Mouse (Mus musculus): Measurements from ENCODE around the gene Smagp. TPM values are rescaled to one million over a fixed set of nuclear protein-coding genes. Genes with fewer than 3 reads are reported as not detected.

Gene Smagp
- polyA plus RNA-seq, 1 experiment from 2014 or later, result 3.0 TPM

GRCm38 (mm10) chr15:100580108-100580507 is 56.6 kb downstream of the Smagp start:
- Histone ChIP-seq H3K27me3 (replicated peaks) (no peaks in the 10 kb centered on the region), H3K9ac (replicated peaks) (no peak overlapping the region), H3K36me3 (peaks cover 61% of the 10 kb centered on the region), H3K4me1 (no peaks in the 10 kb centered on the region), H3K9me3 (replicated peaks) (no peaks in the 10 kb centered on the region), H3K27ac (replicated peaks) (no peak overlapping the region), H3K4me2 (no peak overlapping the region), H3K4me3 (replicated peaks) (no peak overlapping the region)
- 92% methylated on average over 10 of the region's 10 CpGs for WGBS
- no peak for ATAC-seq (ENCODE audit: low FRiP score)

- Histone ChIP-seq H3K4me1 (peaks cover 8% of the 10 kb centered on the region; the same call in 1 of the 2 replicates), H3K4me3 (replicated peaks) (no peak overlapping the region), H3K4me2 (no peak overlapping the region), H3K27ac (replicated peaks) (no peak overlapping the region), H3K9me3 (replicated peaks) (no peaks in the 10 kb centered on the region), H3K9ac (replicated peaks) (no peak overlapping the region), H3K27me3 (replicated peaks) (no peaks in the 10 kb centered on the region), H3K36me3 (peaks cover 50% of the 10 kb centered on the region)
- 90% methylated on average over 16 of the region's 16 CpGs for WGBS
- no peak for ATAC-seq (ENCODE audit: low FRiP score)
Measured at GRCm38 (mm10) chr15:100577972-100578371, 58.8 kb downstream of the Smagp start.

- ATAC-seq (ENCODE audit: low FRiP score), result no peak
- Histone ChIP-seq H3K27ac (replicated peaks) (no peak overlapping the region), H3K9me3 (replicated peaks) (no peaks in the 10 kb centered on the region), H3K36me3 (peaks cover 44% of the 10 kb centered on the region), H3K4me3 (replicated peaks) (no peak overlapping the region), H3K9ac (replicated peaks) (no peak overlapping the region), H3K4me2 (no peak overlapping the region), H3K4me1 (peaks cover 8% of the 10 kb centered on the region; the same call in 1 of the 2 replicates), H3K27me3 (replicated peaks) (no peaks in the 10 kb centered on the region)
- WGBS, result 90% methylated on average over 6 of the region's 6 CpGs
Measured at GRCm38 (mm10) chr15:100576810-100577209, 59.9 kb downstream of the Smagp start.

- H3K4me2 ChIP-seq, result no peak overlapping the region
- no peak for ATAC-seq (ENCODE audit: low FRiP score)
- no peak overlapping the region for H3K27ac ChIP-seq (replicated peaks)
- no peaks in the 10 kb centered on the region for H3K27me3 ChIP-seq (replicated peaks)
- H3K9ac ChIP-seq (replicated peaks), result no peak overlapping the region
- no peaks in the 10 kb centered on the region for H3K9me3 ChIP-seq (replicated peaks)
- peaks cover 8% of the 10 kb centered on the region; the same call in 1 of the 2 replicates for H3K4me1 ChIP-seq
- WGBS, result 88% methylated on average over 6 of the region's 6 CpGs
- no peak overlapping the region for H3K4me3 ChIP-seq (replicated peaks)
- H3K36me3 ChIP-seq, result peaks cover 44% of the 10 kb centered on the region
Measured at GRCm38 (mm10) chr15:100576392-100576791, 60.3 kb downstream of the Smagp start.

- Histone ChIP-seq H3K4me3 (replicated peaks) (no peak overlapping the region), H3K36me3 (peaks cover 35% of the 10 kb centered on the region), H3K4me1 (peaks cover 8% of the 10 kb centered on the region; the same call in 1 of the 2 replicates), H3K4me2 (no peak overlapping the region), H3K27me3 (replicated peaks) (no peaks in the 10 kb centered on the region), H3K9ac (replicated peaks) (no peak overlapping the region), H3K9me3 (replicated peaks) (no peaks in the 10 kb centered on the region), H3K27ac (replicated peaks) (no peak overlapping the region)
- WGBS, result 89% methylated on average over 12 of the region's 12 CpGs
- no peak for ATAC-seq (ENCODE audit: low FRiP score)
Measured at GRCm38 (mm10) chr15:100575366-100575765, 61.4 kb downstream of the Smagp start.

- no peaks in the 10 kb centered on the region for H3K27me3 ChIP-seq (replicated peaks)
- 0 out of 2 replicates have a peak overlapping the region, but pooled peaks have one; percentile 1 for H3K27ac ChIP-seq (replicated peaks)
- ATAC-seq (ENCODE audit: low FRiP score), result no peak
- no peak overlapping the region for H3K4me2 ChIP-seq
- 77% methylated on average over 2 of the region's 2 CpGs for WGBS
- peaks cover 30% of the 10 kb centered on the region for H3K36me3 ChIP-seq
- no peaks in the 10 kb centered on the region for H3K9me3 ChIP-seq (replicated peaks)
- peaks cover 8% of the 10 kb centered on the region; the same call in 1 of the 2 replicates for H3K4me1 ChIP-seq
- H3K9ac ChIP-seq (replicated peaks), result no peak overlapping the region
- no peak overlapping the region for H3K4me3 ChIP-seq (replicated peaks)
Measured at GRCm38 (mm10) chr15:100574378-100574777, 62.4 kb downstream of the Smagp start.

- no peaks in the 10 kb centered on the region for H3K9me3 ChIP-seq (replicated peaks)
- peaks cover 8% of the 10 kb centered on the region; the same call in 1 of the 2 replicates for H3K4me1 ChIP-seq
- H3K27me3 ChIP-seq (replicated peaks), result no peaks in the 10 kb centered on the region
- no peak for ATAC-seq (ENCODE audit: low FRiP score)
- H3K9ac ChIP-seq (replicated peaks), result no peak overlapping the region
- H3K36me3 ChIP-seq, result peaks cover 27% of the 10 kb centered on the region
- no peak overlapping the region for H3K4me3 ChIP-seq (replicated peaks)
- 0 out of 2 replicates have a peak overlapping the region, but pooled peaks have one; percentile 1 for H3K27ac ChIP-seq (replicated peaks)
- no peak overlapping the region for H3K4me2 ChIP-seq
- WGBS, result 61% methylated on average over 6 of the region's 6 CpGs
Measured at GRCm38 (mm10) chr15:100573946-100574345, 62.8 kb downstream of the Smagp start.

Small RNAs within 50 kb of the gene (microRNA-seq; reads per million reads assigned to microRNA genes)
- gene Mir6961, result not detected

Other genes with a start within 250 kb of the Smagp start
- gene Gm5475, start 214.8 kb downstream of the Smagp start, polyA plus RNA-seq (2015; fragmentation: Nextera tagmentation; extraction: Ambion mirVana), result 0.08 and 0.23 TPM in 2 replicates
- gene Slc11a2, start 211.9 kb downstream of the Smagp start, polyA plus RNA-seq (2015; fragmentation: Nextera tagmentation; extraction: Ambion mirVana), result 23.5 and 24.2 TPM in 2 replicates
- 50.6 and 57.2 TPM in 2 replicates for gene Letmd1, start 167.9 kb downstream of the Smagp start, polyA plus RNA-seq (2015; fragmentation: Nextera tagmentation; extraction: Ambion mirVana)
- gene Csrnp2, start 141.5 kb downstream of the Smagp start, polyA plus RNA-seq (2015; fragmentation: Nextera tagmentation; extraction: Ambion mirVana), result 34.1 and 37.9 TPM in 2 replicates
- gene Tfcp2, start 84.9 kb downstream of the Smagp start, polyA plus RNA-seq (2015; fragmentation: Nextera tagmentation; extraction: Ambion mirVana), result 32.4 and 34.8 TPM in 2 replicates
- 26.0 and 32.4 TPM in 2 replicates for gene Pou6f1, start 37.0 kb downstream of the Smagp start, polyA plus RNA-seq (2015; fragmentation: Nextera tagmentation; extraction: Ambion mirVana)
- gene Dazap2, start 21.6 kb downstream of the Smagp start, polyA plus RNA-seq (2015; fragmentation: Nextera tagmentation; extraction: Ambion mirVana), result 99.3 and 144 TPM in 2 replicates
- 2.6 and 11.0 TPM in 2 replicates for gene Bin2, start 32.6 kb upstream of the Smagp start, polyA plus RNA-seq (2015; fragmentation: Nextera tagmentation; extraction: Ambion mirVana)
- 3.1 and 5.8 TPM in 2 replicates for gene Cela1, start 51.0 kb upstream of the Smagp start, polyA plus RNA-seq (2015; fragmentation: Nextera tagmentation; extraction: Ambion mirVana)
- 0.33 and 1.5 TPM in 2 replicates for gene Galnt6, start 92.4 kb upstream of the Smagp start, polyA plus RNA-seq (2015; fragmentation: Nextera tagmentation; extraction: Ambion mirVana)
- gene Slc4a8, start 124.8 kb upstream of the Smagp start, polyA plus RNA-seq (2015; fragmentation: Nextera tagmentation; extraction: Ambion mirVana), result 20.9 and 25.9 TPM in 2 replicates
- 24.9 and 29.2 TPM in 2 replicates for gene Scn8a, start 232.9 kb upstream of the Smagp start, polyA plus RNA-seq (2015; fragmentation: Nextera tagmentation; extraction: Ambion mirVana)

All from neural tube, embryonic 15.5 days (tissue).